Mouse (Mus musculus) spleen, adult 18-20 months (tissue): ENCODE results near the gene Gm10376.
"Not testable (repeated sequence)": the region's sequence is repeated elsewhere in the genome, so short reads cannot be mapped to it uniquely, and the experiment has no call there.

Experiments
- DNase-seq, 2 experiments: peaks; one replicate each; pipeline ENCODE4 v3.0.0; 2022; ENCODE audit warnings: mixed read lengths in 2 of 2

The Gm10376 gene

GRCm38 (mm10) chr14:43015528-43015927, at the start of gene Gm10376:
Gm10376 (minus strand) TSS chr14:43015628.
- not testable (repeated sequence) for DNase-seq

GRCm38 (mm10) chr14:43060179-43060578, 44.8 kb upstream of the Gm10376 start:
- not testable (repeated sequence) for DNase-seq

- DNase-seq, result peak in 1 of 2 experiments; percentile 10
Observed at GRCm38 (mm10) chr14:43058063-43058462, 42.6 kb upstream of the Gm10376 start.

GRCm38 (mm10) chr14:42993524-42993923, 21.9 kb downstream of the Gm10376 start, which contains the start of gene Gm8082:
Gm8082 (minus strand) TSS chr14:42993624.
- not testable (repeated sequence) for DNase-seq
